Mouse (Mus musculus) heart, postnatal 0 days (tissue): ENCODE measurements around the gene Pde4d.

Experiments used
- CTCF ChIP-seq: IDR thresholded peaks from 2 replicates; pipeline ENCODE4 v1.5.1; 2016; ENCODE audit warnings: antibody characterized with exemption, control low read depth, low read depth
- EP300 ChIP-seq: IDR thresholded peaks from 2 replicates; pipeline ENCODE4 v1.6.1; 2016; ENCODE audit warnings: antibody characterized with exemption, low read depth

GRCm38 (mm10) chr13:109506754-109507153, 1057.0 kb downstream of the Pde4d start:
- no peak for TF ChIP-seq CTCF
- TF ChIP-seq EP300, result no peak
